Mouse (Mus musculus) thymus, adult 2 months (tissue): ENCODE measurements around the gene Dnah12. TPM values are rescaled to one million over a fixed set of nuclear protein-coding genes. Genes with fewer than 3 reads are reported as not detected.
"Not testable (repeated sequence)": the region's sequence is repeated elsewhere in the genome, so short reads cannot be mapped to it uniquely, and the experiment has no call there.

Experiments used
- DNase-seq: peaks from one replicate; pipeline ENCODE4 v3.0.0; 2021
- H3K27ac ChIP-seq: fragments of 200-500 bp; 2 replicates; pipeline ENCODE4 v1.5.1; 2012; ENCODE audit warnings: low read length, control low read depth; ENCODE audit not compliant: control insufficient read depth, insufficient read depth
- H3K27me3 ChIP-seq: fragments of 200-500 bp; 2 replicates; pipeline ENCODE4 v1.6.1; 2012; ENCODE audit warnings: mild to moderate bottlenecking, low read length, moderate library complexity, mixed read lengths; ENCODE audit not compliant: control insufficient read depth, insufficient read depth
- H3K36me3 ChIP-seq: fragments of 200-500 bp; 2 replicates; pipeline ENCODE4 v1.6.1; 2012; ENCODE audit warnings: mild to moderate bottlenecking, low read length, moderate library complexity; ENCODE audit not compliant: control insufficient read depth, insufficient read depth
- H3K4me1 ChIP-seq: fragments of 200-500 bp; replicated peaks from 2 replicates; pipeline ENCODE4 v1.6.1; 2012; ENCODE audit warnings: low read length; ENCODE audit not compliant: control insufficient read depth, insufficient read depth
- H3K4me3 ChIP-seq: fragments of 200-500 bp; 2 replicates; pipeline ENCODE4 v1.5.1; 2012; ENCODE audit warnings: mild to moderate bottlenecking, low read length, control low read depth, moderate library complexity; ENCODE audit not compliant: control insufficient read depth, insufficient read depth
- CTCF ChIP-seq: fragments of 200-500 bp; IDR thresholded peaks from 2 replicates; pipeline ENCODE4 v1.5.1; 2012; ENCODE audit warnings: mild to moderate bottlenecking, control low read depth, low read length, moderate library complexity, borderline replicate concordance; ENCODE audit not compliant: control insufficient read depth, poor library complexity, insufficient read depth; ENCODE audit errors: extremely low read depth
- POLR2A ChIP-seq: fragments of 200-500 bp; IDR thresholded peaks from 2 replicates; pipeline ENCODE4 v1.6.1; 2012; ENCODE audit warnings: mild to moderate bottlenecking, low read length, control low read depth, moderate library complexity; ENCODE audit not compliant: control insufficient read depth, poor library complexity, insufficient read depth; ENCODE audit errors: extremely low read depth
- WGBS: fragments of 180-500 bp; shearing (Covaris S2); methylation state at CpG from one replicate; pipeline ENCODE4 v1.1.7; 2018; 5-methylcytosine and 5-hydroxymethylcytosine counted together
- polyA plus RNA-seq: library from polyadenylated mRNA; depleted of rRNA; stranded (reverse); fragments of >200 nt; gene quantifications from 2 replicates; pipeline ENCODE4 v1.2.3, GENCODE M21; 2012

Gene Dnah12
- polyA plus RNA-seq, 1 experiment = 0.03 TPM

DNA sequence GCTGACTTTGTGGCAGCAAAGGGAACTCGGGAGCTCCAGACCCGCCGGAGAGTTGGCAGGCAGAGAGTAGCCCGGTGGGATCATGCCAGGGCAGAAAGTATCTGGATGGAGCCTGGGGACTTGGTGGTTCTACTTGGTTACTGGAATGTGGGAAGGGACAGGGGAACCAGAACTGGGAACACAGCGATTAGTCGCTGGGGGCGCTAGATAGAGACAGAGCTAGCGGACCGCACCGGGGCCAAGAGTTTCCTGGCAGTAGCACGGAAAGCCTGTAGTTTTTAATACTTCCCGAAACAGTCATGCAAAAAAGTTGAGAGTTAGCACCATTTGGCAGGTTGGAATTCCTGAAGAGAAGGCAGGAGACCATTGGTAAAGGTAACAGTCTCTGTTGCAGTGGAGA, 17.7 kb upstream of the Dnah12 start:
- no peak for TF ChIP-seq POLR2A
- no peak for TF ChIP-seq CTCF
- Histone ChIP-seq H3K27me3 (no peaks in the 10 kb centered on the region), H3K4me1 (peaks cover 5% of the 10 kb centered on the region), H3K27ac (no peak overlapping the region), H3K4me3 (no peak overlapping the region), H3K36me3 (no peaks in the 10 kb centered on the region)
- peak; percentile 23 for DNase-seq
- WGBS = 24% methylated on average over 12 of the region's 12 CpGs

DNA sequence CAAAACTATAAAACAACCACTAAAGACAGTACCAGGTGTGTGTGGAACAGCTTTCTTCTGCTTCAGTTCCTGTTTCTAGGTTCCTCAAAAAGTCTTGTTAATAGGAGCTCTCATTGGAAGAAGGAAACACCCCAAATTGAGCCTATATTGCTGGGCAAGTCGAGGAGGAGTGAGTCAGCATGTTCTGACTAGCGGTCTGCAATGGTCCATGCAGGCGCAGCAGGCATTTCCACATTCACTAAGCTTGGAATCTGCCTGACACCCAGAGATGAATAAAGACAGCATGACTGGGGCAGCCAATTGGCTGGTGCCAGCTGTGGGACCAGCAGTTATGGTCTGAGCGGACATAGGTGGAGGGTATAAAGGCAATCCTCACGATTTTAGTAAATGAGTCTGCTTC, 17.3 kb upstream of the Dnah12 start:
- H3K27ac ChIP-seq = no peak overlapping the region
- DNase-seq = no peak

DNA sequence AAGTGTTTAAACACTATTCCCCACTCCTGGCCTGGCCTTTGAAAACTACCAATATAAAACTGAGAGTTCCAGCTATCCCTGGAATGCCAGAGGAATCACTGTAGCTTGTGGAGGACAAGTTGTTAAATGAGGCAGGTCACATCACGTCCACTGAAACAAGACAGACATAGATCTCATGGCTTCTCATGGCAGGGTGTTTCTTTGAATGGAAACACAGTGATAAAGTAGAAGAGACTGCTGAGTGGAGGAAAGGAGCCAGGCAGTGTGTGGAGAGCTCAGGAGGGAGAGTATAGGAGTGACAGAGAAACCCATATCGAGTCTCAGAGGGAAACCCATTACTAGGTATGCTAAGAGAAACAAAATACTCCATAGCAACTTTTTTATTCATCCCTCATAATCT, 2.3 kb upstream of the Dnah12 start:
- TF ChIP-seq POLR2A (no peak), CTCF (no peak)
- Histone ChIP-seq H3K27ac (no peak overlapping the region), H3K27me3 (no peaks in the 10 kb centered on the region), H3K4me3 (no peak overlapping the region), H3K36me3 (no peaks in the 10 kb centered on the region), H3K4me1 (no peaks in the 10 kb centered on the region)
- DNase-seq = no peak
- 83% methylated on average over 2 of the region's 2 CpGs for WGBS

More for the DNA sequence above, 17.3 kb upstream of the Dnah12 start:
- peaks cover 3% of the 10 kb centered on the region for H3K4me1 ChIP-seq
- H3K27me3 ChIP-seq = no peaks in the 10 kb centered on the region
- 43% methylated on average over 5 of the region's 5 CpGs for WGBS
- no peak for TF ChIP-seq CTCF
- no peak for TF ChIP-seq POLR2A
- no peak overlapping the region for H3K4me3 ChIP-seq
- no peaks in the 10 kb centered on the region for H3K36me3 ChIP-seq

DNA sequence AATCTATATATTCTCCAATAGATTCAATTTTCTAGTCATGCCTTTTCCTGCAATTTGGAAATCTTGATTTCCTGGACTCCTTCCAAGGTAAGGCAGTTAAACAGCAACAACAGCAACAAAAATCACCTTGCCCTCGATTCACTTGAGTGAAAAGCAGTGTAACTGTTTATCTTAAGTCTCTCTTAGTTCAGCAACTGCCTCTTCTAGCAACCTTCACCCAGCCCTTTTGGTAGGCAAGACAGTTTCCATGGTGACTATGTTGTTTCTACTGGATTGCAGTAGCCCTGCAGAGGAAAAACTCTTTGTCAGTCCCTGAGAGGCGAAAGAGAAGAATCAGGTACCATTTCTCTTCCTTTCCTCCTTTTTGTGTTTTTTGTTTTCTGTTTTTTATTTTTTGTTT, 1.7 kb upstream of the Dnah12 start:
- Histone ChIP-seq H3K36me3 (no peaks in the 10 kb centered on the region), H3K4me1 (no peaks in the 10 kb centered on the region), H3K4me3 (no peak overlapping the region), H3K27ac (no peak overlapping the region), H3K27me3 (no peaks in the 10 kb centered on the region)
- DNase-seq = no peak
- TF ChIP-seq CTCF (no peak), POLR2A (no peak)
- 83% methylated on average over 2 of the region's 2 CpGs for WGBS

DNA sequence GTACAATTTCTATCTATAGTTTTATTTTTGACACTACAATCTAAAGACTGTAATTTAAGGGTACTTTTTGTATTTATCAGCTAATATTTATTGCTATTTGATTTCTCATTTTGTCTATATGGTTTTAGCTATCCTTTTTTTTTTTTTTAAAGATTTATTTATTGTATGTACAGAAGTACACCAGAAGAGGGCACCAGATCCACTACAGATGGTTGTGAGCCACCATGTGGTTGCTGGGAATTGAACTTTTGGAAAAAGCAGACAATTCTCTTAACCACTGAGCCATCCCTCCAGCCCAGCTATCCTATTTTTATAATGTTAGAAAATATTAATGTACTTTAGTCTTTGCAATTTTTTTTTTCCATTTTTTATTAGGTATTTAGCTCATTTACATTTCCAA, 4.8 kb downstream of the Dnah12 start:
- no peaks in the 10 kb centered on the region for H3K4me1 ChIP-seq
- TF ChIP-seq CTCF = no peak
- no peak for TF ChIP-seq POLR2A
- no peaks in the 10 kb centered on the region for H3K27me3 ChIP-seq
- DNase-seq = no peak
- no peaks in the 10 kb centered on the region for H3K36me3 ChIP-seq
- no peak overlapping the region for H3K4me3 ChIP-seq
- no peak overlapping the region for H3K27ac ChIP-seq

DNA sequence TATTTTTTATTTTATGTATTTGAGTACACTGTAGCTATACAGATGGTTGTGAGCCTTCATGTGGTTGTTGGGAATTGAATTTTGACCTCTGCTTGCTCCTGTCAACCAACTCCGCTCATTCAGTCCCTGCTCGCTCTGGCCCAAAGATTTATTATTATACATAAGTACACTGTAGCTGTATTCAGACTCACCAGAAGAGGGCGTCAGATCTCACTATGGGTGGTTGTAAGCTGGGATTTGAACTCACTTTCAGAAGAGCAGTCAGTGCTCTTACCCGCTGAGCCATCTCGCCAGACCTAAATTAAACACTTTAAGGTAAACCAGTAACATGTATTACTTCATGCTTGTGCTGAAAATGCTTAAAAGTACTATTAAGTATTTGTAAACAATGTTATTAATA, 12.2 kb downstream of the Dnah12 start:
- H3K4me1 ChIP-seq = not testable (repeated sequence)
- WGBS = 97% methylated on average over 5 of the region's 5 CpGs

GRCm38 (mm10) chr14:26719696-26720095, 26.6 kb downstream of the Dnah12 start:
- not testable (repeated sequence) for H3K27me3 ChIP-seq, H3K4me1 ChIP-seq, H3K4me3 ChIP-seq, H3K36me3 ChIP-seq
- WGBS = 5% methylated on average over 2 of the region's 2 CpGs
- DNase-seq = peak; percentile 43
- H3K27ac ChIP-seq = peak overlapping the region; percentile 28

More for the DNA sequence above, 12.2 kb downstream of the Dnah12 start:
- H3K27me3 ChIP-seq, H3K27ac ChIP-seq, DNase-seq, H3K36me3 ChIP-seq, H3K4me3 ChIP-seq: not testable (repeated sequence)

- no peaks in the 10 kb centered on the region for H3K4me1 ChIP-seq
- 80% methylated on average over 3 of the region's 3 CpGs for WGBS
- no peak for DNase-seq
- H3K27ac ChIP-seq = no peak overlapping the region
- no peaks in the 10 kb centered on the region for H3K27me3 ChIP-seq
- no peak overlapping the region for H3K4me3 ChIP-seq
- H3K36me3 ChIP-seq = no peaks in the 10 kb centered on the region
- TF ChIP-seq CTCF (no peak), POLR2A (no peak)
Observed at GRCm38 (mm10) chr14:26724898-26725297, 31.8 kb downstream of the Dnah12 start.
